Mouse (Mus musculus) midbrain, postnatal 0 days (tissue): ENCODE results near the gene Tlr9. TPM values are rescaled to one million over a fixed set of nuclear protein-coding genes. Genes with fewer than 3 reads are reported as not detected.

Experiments
- ATAC-seq: fragments of 200-750 bp; cut with Nextera tagmentation; 2 replicates; pipeline ENCODE4 v1.8.0; 2017; ENCODE audit warnings: moderate number of reproducible peaks, mild to moderate bottlenecking, moderate TSS enrichment, moderate library complexity; ENCODE audit not compliant: low FRiP score
- DNase-seq: peaks from one replicate; pipeline ENCODE4 v3.0.0-alpha.2; 2015; ENCODE audit warnings: low spot score
- H3K27ac ChIP-seq: fragments of 300-500 bp; sonication (generic); 2 replicates; pipeline ENCODE4 v1.5.1; 2014; ENCODE audit warnings: low read depth, mild to moderate bottlenecking, low read length, mixed read lengths
- H3K27me3 ChIP-seq: fragments of 300-500 bp; sonication (generic); 2 replicates; pipeline ENCODE4 v1.6.1; 2014; ENCODE audit warnings: low read length, control low read depth, mixed read lengths; ENCODE audit not compliant: insufficient read depth
- H3K36me3 ChIP-seq: fragments of 300-500 bp; sonication (generic); 2 replicates; pipeline ENCODE4 v1.6.1; 2014; ENCODE audit warnings: low read length, control low read depth, mixed read lengths; ENCODE audit not compliant: insufficient read depth
- H3K4me1 ChIP-seq: fragments of 300-500 bp; sonication (generic); 2 replicates; pipeline ENCODE4 v1.6.1; 2014; ENCODE audit warnings: mild to moderate bottlenecking, control low read depth, antibody characterized with exemption, low read length, mixed read lengths; ENCODE audit not compliant: insufficient read depth
- H3K4me2 ChIP-seq: fragments of 300-500 bp; sonication (generic); 2 replicates; pipeline ENCODE4 v1.6.1; 2014; ENCODE audit warnings: low read depth, mild to moderate bottlenecking, low read length, mixed read lengths; ENCODE audit not compliant: poor library complexity, severe bottlenecking
- H3K4me3 ChIP-seq: fragments of 300-500 bp; sonication (generic); 2 replicates; pipeline ENCODE4 v1.5.1; 2014; ENCODE audit warnings: low read depth, mild to moderate bottlenecking, low read length, moderate library complexity
- H3K9ac ChIP-seq: fragments of 300-500 bp; sonication (generic); replicated peaks from 2 replicates; pipeline ENCODE4 v1.6.1; 2014; ENCODE audit warnings: mild to moderate bottlenecking, low read length, moderate library complexity, mixed read lengths; ENCODE audit not compliant: poor library complexity, severe bottlenecking
- H3K9me3 ChIP-seq: fragments of 300-500 bp; sonication (generic); 2 replicates; pipeline ENCODE4 v1.6.1; 2016; ENCODE audit warnings: low read length, control low read depth
- CTCF ChIP-seq: IDR thresholded peaks from 2 replicates; pipeline ENCODE4 v1.5.1; 2016; ENCODE audit warnings: antibody characterized with exemption, mild to moderate bottlenecking
- WGBS: fragments of 180-500 bp; shearing (Covaris S2); extraction: QIAGEN DNeasy Blood & Tissue Kit; methylation state at CpG from one replicate; pipeline ENCODE4 v1.1.7; 2014; 5-methylcytosine and 5-hydroxymethylcytosine counted together
- polyA plus RNA-seq: library from polyadenylated mRNA; unstranded; fragments of >200 nt; fragmentation: Nextera tagmentation; extraction: Ambion mirVana; gene quantifications from 2 replicates; pipeline ENCODE4 v1.2.1, GENCODE M21; 2015
- total RNA-seq: library from RNA; depleted of rRNA; stranded (reverse); fragments of >200 nt; gene quantifications from 2 replicates; pipeline ENCODE4 v1.2.3, GENCODE M21; 2014

Tlr9 gene
- total and polyA plus RNA-seq, 2 experiments from 2014 or later: 0.16 to 0.49 TPM

- no peak overlapping the region for H3K4me3 ChIP-seq
- 51% methylated on average over 3 of the region's 3 CpGs for WGBS
- DNase-seq (no peak), ATAC-seq (no peak)
- no peak for TF ChIP-seq CTCF
- no peaks in the 10 kb centered on the region for H3K9me3 ChIP-seq
- no peaks in the 10 kb centered on the region for H3K4me1 ChIP-seq
- peaks cover 73% of the 10 kb centered on the region for H3K36me3 ChIP-seq
- no peak overlapping the region for H3K4me2 ChIP-seq
- no peaks in the 10 kb centered on the region for H3K27me3 ChIP-seq
- H3K27ac ChIP-seq: no peak overlapping the region
- H3K9ac ChIP-seq: no peak overlapping the region
Measured at GRCm38 (mm10) chr9:106236818-106237211, 14.4 kb downstream of the Tlr9 start.

- 85% methylated on average over 8 of the region's 8 CpGs for WGBS
- H3K4me2 ChIP-seq: no peak overlapping the region
- peaks cover 79% of the 10 kb centered on the region for H3K36me3 ChIP-seq
Measured at GRCm38 (mm10) chr9:106237401-106237800, 15.0 kb downstream of the Tlr9 start.

GRCm38 (mm10) chr9:106237878-106238277 lies 15.5 kb downstream of the Tlr9 start:
- Histone ChIP-seq H3K27me3 (no peaks in the 10 kb centered on the region), H3K4me3 (no peak overlapping the region), H3K27ac (no peak overlapping the region), H3K4me1 (no peaks in the 10 kb centered on the region), H3K4me2 (no peak overlapping the region), H3K9me3 (no peaks in the 10 kb centered on the region), H3K36me3 (peaks cover 80% of the 10 kb centered on the region), H3K9ac (no peak overlapping the region)
- 96% methylated on average over 10 of the region's 10 CpGs for WGBS
- DNase-seq (no peak), ATAC-seq (no peak)
- no peak for TF ChIP-seq CTCF

More at GRCm38 (mm10) chr9:106237401-106237800, 15.0 kb downstream of the Tlr9 start:
- H3K9ac ChIP-seq: no peak overlapping the region
- no peak for TF ChIP-seq CTCF
- ATAC-seq: no peak
- H3K9me3 ChIP-seq: no peaks in the 10 kb centered on the region
- no peak overlapping the region for H3K4me3 ChIP-seq
- H3K4me1 ChIP-seq: no peaks in the 10 kb centered on the region
- no peak overlapping the region for H3K27ac ChIP-seq
- H3K27me3 ChIP-seq: no peaks in the 10 kb centered on the region
- no peak for DNase-seq

GRCm38 (mm10) chr9:106241541-106242164 lies 19.3 kb downstream of the Tlr9 start:
- Histone ChIP-seq H3K4me1 (peaks cover 6% of the 10 kb centered on the region), H3K9ac (no peak overlapping the region), H3K27me3 (no peaks in the 10 kb centered on the region), H3K27ac (no peak overlapping the region), H3K36me3 (peaks cover 53% of the 10 kb centered on the region), H3K9me3 (no peaks in the 10 kb centered on the region), H3K4me2 (no peak overlapping the region), H3K4me3 (no peak overlapping the region)
- TF ChIP-seq CTCF: no peak; the same call in 1 of the 2 replicates
- no peak for DNase-seq
- 91% methylated on average over 10 of the region's 10 CpGs for WGBS
- no peak for ATAC-seq

- TF ChIP-seq CTCF: no peak
Measured at GRCm38 (mm10) chr9:106242813-106243488, 20.6 kb downstream of the Tlr9 start.

GRCm38 (mm10) chr9:106249550-106249949 lies 27.2 kb downstream of the Tlr9 start:
- H3K4me1 ChIP-seq: peaks cover 14% of the 10 kb centered on the region
- DNase-seq (no peak), ATAC-seq (no peak)
- H3K4me3 ChIP-seq: no peak overlapping the region
- TF ChIP-seq CTCF: no peak
- no peaks in the 10 kb centered on the region for H3K9me3 ChIP-seq
- no peak overlapping the region for H3K4me2 ChIP-seq
- H3K36me3 ChIP-seq: no peaks in the 10 kb centered on the region
- no peak overlapping the region for H3K9ac ChIP-seq
- H3K27ac ChIP-seq: no peak overlapping the region
- no peaks in the 10 kb centered on the region for H3K27me3 ChIP-seq
- WGBS: 90% methylated on average over 11 of the region's 11 CpGs

More at GRCm38 (mm10) chr9:106242813-106243488, 20.6 kb downstream of the Tlr9 start:
- ATAC-seq: no peak
- H3K9me3 ChIP-seq: no peaks in the 10 kb centered on the region
- WGBS: 85% methylated on average over 19 of the region's 19 CpGs
- peaks cover 41% of the 10 kb centered on the region for H3K36me3 ChIP-seq
- H3K4me2 ChIP-seq: no peak overlapping the region
- peaks cover 9% of the 10 kb centered on the region for H3K4me1 ChIP-seq
- H3K9ac ChIP-seq: no peak overlapping the region
- DNase-seq: no peak
- no peak overlapping the region for H3K27ac ChIP-seq
- H3K4me3 ChIP-seq: no peak overlapping the region
- no peaks in the 10 kb centered on the region for H3K27me3 ChIP-seq
